Mouse (Mus musculus): Measurements from ENCODE around the gene Drd2. TPM values are rescaled to one million over a fixed set of nuclear protein-coding genes. Genes with fewer than 3 reads are reported as not detected.

Drd2 gene
- polyA plus RNA-seq, 2 experiments: not detected

- ATAC-seq (ENCODE audit: insufficient read depth): no peak
- WGBS (ENCODE audit: insufficient replicate concordance): 36% methylated on average over 5 of the region's 5 CpGs
- H3K36me3 ChIP-seq (replicated peaks; ENCODE audit: control insufficient read depth, insufficient read depth, low read depth): no peaks in the 10 kb centered on the region
Measured at GRCm38 (mm10) chr9:49427478-49427877, 87.1 kb downstream of the Drd2 start.

GRCm38 (mm10) chr9:49442621-49443020 lies 102.2 kb downstream of the Drd2 start:
- H3K27ac ChIP-seq: no peak overlapping the region
- TF ChIP-seq CTCF (IDR thresholded peaks at IDR 0.05; ENCODE audit: low read depth) (no peak), EP300 (IDR thresholded peaks at IDR 0.05; ENCODE audit: low read depth) (no peak)
- H3K27me3 ChIP-seq (ENCODE audit: control insufficient read depth, insufficient read depth, low read length): no peaks in the 10 kb centered on the region
- no peaks in the 10 kb centered on the region for H3K36me3 ChIP-seq (replicated peaks; ENCODE audit: control insufficient read depth, insufficient read depth, low read depth)
- no peak overlapping the region for H3K4me3 ChIP-seq (ENCODE audit: insufficient read depth in 1 of 2, low read depth in 2 of 2, low read length in 2 of 2)
- no peaks in the 10 kb centered on the region for H3K4me1 ChIP-seq (replicated peaks; ENCODE audit: control insufficient read depth in 2 of 2, insufficient read depth in 2 of 2, low read length in 1 of 2)
- no peaks in the 10 kb centered on the region for H3K9me3 ChIP-seq (ENCODE audit: control insufficient read depth, low read length)
- DNase-seq (ENCODE audit: low read depth in 3 of 3, low spot score in 3 of 3) (no peak), ATAC-seq (ENCODE audit: insufficient read depth) (no peak)
- no peak overlapping the region for H3K4me2 ChIP-seq (ENCODE audit: low read depth)
- H3K9ac ChIP-seq (replicated peaks): no peak overlapping the region
- WGBS (ENCODE audit: insufficient replicate concordance): 57% methylated on average over 3 of the region's 3 CpGs

More at GRCm38 (mm10) chr9:49427478-49427877, 87.1 kb downstream of the Drd2 start:
- H3K4me3 ChIP-seq (ENCODE audit: insufficient read depth in 1 of 2, low read depth in 2 of 2, low read length in 2 of 2): no peak overlapping the region
- no peak overlapping the region for H3K27ac ChIP-seq
- no peak overlapping the region for H3K9ac ChIP-seq (replicated peaks)
- TF ChIP-seq EP300 (IDR thresholded peaks at IDR 0.05; ENCODE audit: low read depth) (no peak), CTCF (IDR thresholded peaks at IDR 0.05; ENCODE audit: low read depth) (no peak)
- H3K9me3 ChIP-seq (ENCODE audit: control insufficient read depth, low read length): no peaks in the 10 kb centered on the region
- no peaks in the 10 kb centered on the region for H3K27me3 ChIP-seq (ENCODE audit: control insufficient read depth, insufficient read depth, low read length)
- no peaks in the 10 kb centered on the region for H3K4me1 ChIP-seq (replicated peaks; ENCODE audit: control insufficient read depth in 2 of 2, insufficient read depth in 2 of 2, low read length in 1 of 2)
- no peak for DNase-seq (ENCODE audit: low read depth in 3 of 3, low spot score in 3 of 3)
- no peak overlapping the region for H3K4me2 ChIP-seq (ENCODE audit: low read depth)

- no peaks in the 10 kb centered on the region for H3K9me3 ChIP-seq (ENCODE audit: control insufficient read depth, low read length)
- ATAC-seq (ENCODE audit: insufficient read depth) (no peak), DNase-seq (ENCODE audit: low read depth in 3 of 3, low spot score in 3 of 3) (no peak)
- H3K36me3 ChIP-seq (replicated peaks; ENCODE audit: control insufficient read depth, insufficient read depth, low read depth): no peaks in the 10 kb centered on the region
- TF ChIP-seq CTCF (IDR thresholded peaks at IDR 0.05; ENCODE audit: low read depth) (no peak), EP300 (IDR thresholded peaks at IDR 0.05; ENCODE audit: low read depth) (no peak)
- no peaks in the 10 kb centered on the region for H3K4me1 ChIP-seq (replicated peaks; ENCODE audit: control insufficient read depth in 2 of 2, insufficient read depth in 2 of 2, low read length in 1 of 2)
- no peak overlapping the region for H3K4me3 ChIP-seq (ENCODE audit: insufficient read depth in 1 of 2, low read depth in 2 of 2, low read length in 2 of 2)
- H3K4me2 ChIP-seq (ENCODE audit: low read depth): no peak overlapping the region
- H3K9ac ChIP-seq (replicated peaks): no peak overlapping the region
- 39% methylated on average over 3 of the region's 3 CpGs for WGBS (ENCODE audit: insufficient replicate concordance)
- no peaks in the 10 kb centered on the region for H3K27me3 ChIP-seq (ENCODE audit: control insufficient read depth, insufficient read depth, low read length)
- H3K27ac ChIP-seq: no peak overlapping the region
Measured at GRCm38 (mm10) chr9:49450491-49450890, 110.1 kb downstream of the Drd2 start.

GRCm38 (mm10) chr9:49452396-49452795 lies 112.0 kb downstream of the Drd2 start:
- no peaks in the 10 kb centered on the region for H3K27me3 ChIP-seq (ENCODE audit: control insufficient read depth, insufficient read depth, low read length)
- no peak overlapping the region for H3K9ac ChIP-seq (replicated peaks)
- H3K9me3 ChIP-seq (ENCODE audit: control insufficient read depth, low read length): no peaks in the 10 kb centered on the region
- H3K4me1 ChIP-seq (replicated peaks; ENCODE audit: control insufficient read depth in 2 of 2, insufficient read depth in 2 of 2, low read length in 1 of 2): no peaks in the 10 kb centered on the region
- ATAC-seq (ENCODE audit: insufficient read depth): no peak
- 81% methylated on average over 1 of the region's 1 CpGs for WGBS (ENCODE audit: insufficient replicate concordance)
- TF ChIP-seq EP300 (IDR thresholded peaks at IDR 0.05; ENCODE audit: low read depth) (no peak), CTCF (IDR thresholded peaks at IDR 0.05; ENCODE audit: low read depth) (no peak)
- no peaks in the 10 kb centered on the region for H3K36me3 ChIP-seq (replicated peaks; ENCODE audit: control insufficient read depth, insufficient read depth, low read depth)
- DNase-seq (ENCODE audit: low read depth in 3 of 3, low spot score in 3 of 3): no peak
- H3K27ac ChIP-seq: no peak overlapping the region
- H3K4me3 ChIP-seq (ENCODE audit: insufficient read depth in 1 of 2, low read depth in 2 of 2, low read length in 2 of 2): no peak overlapping the region
- H3K4me2 ChIP-seq (ENCODE audit: low read depth): no peak overlapping the region

- no peak overlapping the region for H3K27ac ChIP-seq
- DNase-seq (ENCODE audit: low read depth in 3 of 3, low spot score in 3 of 3) (no peak), ATAC-seq (ENCODE audit: insufficient read depth) (no peak)
- no peaks in the 10 kb centered on the region for H3K4me1 ChIP-seq (replicated peaks; ENCODE audit: control insufficient read depth in 2 of 2, insufficient read depth in 2 of 2, low read length in 1 of 2)
- H3K4me3 ChIP-seq (ENCODE audit: insufficient read depth in 1 of 2, low read depth in 2 of 2, low read length in 2 of 2): no peak overlapping the region
- no peak overlapping the region for H3K4me2 ChIP-seq (ENCODE audit: low read depth)
- H3K27me3 ChIP-seq (ENCODE audit: control insufficient read depth, insufficient read depth, low read length): no peaks in the 10 kb centered on the region
- 59% methylated on average over 3 of the region's 3 CpGs for WGBS (ENCODE audit: insufficient replicate concordance)
- no peak overlapping the region for H3K9ac ChIP-seq (replicated peaks)
- H3K9me3 ChIP-seq (ENCODE audit: control insufficient read depth, low read length): no peaks in the 10 kb centered on the region
- TF ChIP-seq EP300 (IDR thresholded peaks at IDR 0.05; ENCODE audit: low read depth) (no peak), CTCF (IDR thresholded peaks at IDR 0.05; ENCODE audit: low read depth) (no peak)
- no peaks in the 10 kb centered on the region for H3K36me3 ChIP-seq (replicated peaks; ENCODE audit: control insufficient read depth, insufficient read depth, low read depth)
Measured at GRCm38 (mm10) chr9:49456136-49456535, 115.7 kb downstream of the Drd2 start.

Other genes with a start within 250 kb of the Drd2 start
- gene Gm4894, start 90.1 kb upstream of the Drd2 start, polyA plus RNA-seq (2012; rRNA removed): not detected in 2 replicates
- not detected in 2 replicates for gene Gm4894, start 90.1 kb upstream of the Drd2 start, polyA plus RNA-seq (2014; fragmentation: Nextera tagmentation; extraction: Ambion mirVana)
- not detected in 2 replicates for gene Ankk1, start 86.4 kb downstream of the Drd2 start, polyA plus RNA-seq (2012; rRNA removed)
- not detected in 2 replicates for gene Ankk1, start 86.4 kb downstream of the Drd2 start, polyA plus RNA-seq (2014; fragmentation: Nextera tagmentation; extraction: Ambion mirVana)
- 0.12 and 0.19 TPM in 2 replicates for gene Ttc12, start 145.6 kb downstream of the Drd2 start, polyA plus RNA-seq (2012; rRNA removed)
- 0.11 and 0.18 TPM in 2 replicates for gene Ttc12, start 145.6 kb downstream of the Drd2 start, polyA plus RNA-seq (2014; fragmentation: Nextera tagmentation; extraction: Ambion mirVana)